Mouse (Mus musculus): ENCODE data around the gene Slc6a16. TPM values are rescaled to one million over a fixed set of nuclear protein-coding genes. Genes with fewer than 3 reads are reported as not detected.
"Not testable (repeated sequence)": the region's sequence is repeated elsewhere in the genome, so short reads cannot be mapped to it uniquely, and the experiment has no call there.

Slc6a16 gene
- total and polyA plus RNA-seq, 3 experiments, result 0.27 TPM; not detected in 2

DNA sequence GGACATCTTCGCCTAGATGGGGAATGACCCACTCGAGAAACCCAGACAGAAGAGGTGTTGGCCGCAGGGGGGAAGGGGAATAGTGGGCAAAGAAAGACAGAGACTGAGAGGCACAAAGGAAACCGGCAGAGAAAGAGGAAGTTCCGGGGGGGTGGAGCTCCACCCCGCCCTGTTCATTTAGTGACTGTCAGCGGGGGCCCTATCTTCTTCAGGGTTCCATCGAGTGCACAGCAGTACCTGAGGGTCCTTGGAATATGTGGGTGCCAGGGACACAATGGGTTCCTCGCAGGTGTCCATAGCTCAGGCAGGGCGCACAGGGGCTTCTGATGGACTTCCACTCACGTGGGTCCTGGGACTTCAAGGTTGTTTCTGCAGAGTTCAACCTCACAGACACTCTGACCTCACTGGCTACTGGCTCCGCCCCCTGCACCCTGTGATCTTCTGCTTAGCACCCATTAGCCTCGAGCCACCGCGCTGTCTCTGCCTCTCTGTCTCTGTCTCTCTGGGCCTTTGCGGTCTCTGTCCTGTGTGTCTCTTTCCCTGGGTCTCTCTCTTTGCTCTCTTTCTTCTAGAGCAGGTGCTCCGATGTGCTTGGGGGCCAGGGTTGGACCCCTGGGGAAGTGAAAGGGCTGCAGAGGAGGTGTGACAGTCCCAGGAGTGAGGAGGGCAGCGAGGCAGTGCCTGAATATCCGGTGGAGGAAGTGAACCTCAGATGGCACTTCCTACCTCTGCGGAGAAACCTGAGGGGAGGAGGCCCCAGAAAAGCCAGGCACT lies 2.0 kb upstream of the Slc6a16 start, which contains the start of gene Cd37:
TSS of gene Cd37 (minus strand) at position 393 of the 774 bp plus-strand sequence.
- Histone ChIP-seq H3K4me3 (ENCODE audit: low read depth, low read length) (peak within 1 kb of the TSS; percentile 73), H3K9me3 (replicated peaks) (no peaks in the 10 kb centered on the region), H3K36me3 (replicated peaks) (peaks cover 35% of the 10 kb centered on the region), H3K4me1 (ENCODE audit: insufficient read depth, low read depth, low read length) (peaks cover 53% of the 10 kb centered on the region), H3K27me3 (ENCODE audit: insufficient read depth, low read length) (peaks cover 9% of the 10 kb centered on the region)
- TF ChIP-seq GATA2 (IDR thresholded peaks at IDR 0.05; ENCODE audit: borderline replicate concordance, low read depth, low read length) (no peak), GATA1 (IDR thresholded peaks at IDR 0.05; ENCODE audit: borderline replicate concordance, low read length) (no peak), POLR2AphosphoS5 (IDR thresholded peaks at IDR 0.05; ENCODE audit: insufficient replicate concordance, low read depth, low read length) (no peak), CTCF (IDR thresholded peaks at IDR 0.05; ENCODE audit: low read depth, low read length) (no peak), TAL1 (conservative IDR thresholded peaks at IDR 0.05; ENCODE audit: low read depth, low read length) (no peak)
- peak; percentile 89 for DNase-seq (ENCODE audit: low spot score)
- ATAC-seq (ENCODE audit: extremely low read depth, insufficient number of reproducible peaks, low FRiP score, poor library complexity, severe bottlenecking), result peak; percentile 88

DNA sequence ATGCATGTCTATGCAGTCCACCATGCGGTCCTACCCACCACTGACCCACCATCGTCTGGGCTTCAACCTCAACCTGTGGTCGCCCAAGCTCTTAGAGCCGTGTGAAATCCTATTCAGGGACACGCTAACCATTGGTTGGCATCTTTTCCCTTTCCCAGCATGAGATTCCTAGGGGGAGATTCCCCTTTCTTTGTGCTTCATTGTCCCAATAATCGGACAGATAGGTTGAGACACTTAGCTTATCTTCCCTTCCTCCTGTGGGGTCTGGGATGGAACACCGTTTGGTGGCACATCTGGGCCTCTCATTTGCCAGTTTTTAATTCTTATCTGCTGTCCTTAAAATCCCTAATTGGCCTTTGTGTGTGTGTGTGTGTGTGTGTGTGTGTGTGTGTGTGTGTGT lies 776 bp upstream of the Slc6a16 start:
- TF ChIP-seq CTCF (IDR thresholded peaks at IDR 0.05; ENCODE audit: low read depth, low read length) (no peak), TAL1 (conservative IDR thresholded peaks at IDR 0.05; ENCODE audit: low read depth, low read length) (no peak), POLR2AphosphoS5 (IDR thresholded peaks at IDR 0.05; ENCODE audit: insufficient replicate concordance, low read depth, low read length) (no peak)
- DNase-seq (ENCODE audit: low spot score) (no peak), ATAC-seq (ENCODE audit: extremely low read depth, insufficient number of reproducible peaks, low FRiP score, poor library complexity, severe bottlenecking) (no peak)

DNA sequence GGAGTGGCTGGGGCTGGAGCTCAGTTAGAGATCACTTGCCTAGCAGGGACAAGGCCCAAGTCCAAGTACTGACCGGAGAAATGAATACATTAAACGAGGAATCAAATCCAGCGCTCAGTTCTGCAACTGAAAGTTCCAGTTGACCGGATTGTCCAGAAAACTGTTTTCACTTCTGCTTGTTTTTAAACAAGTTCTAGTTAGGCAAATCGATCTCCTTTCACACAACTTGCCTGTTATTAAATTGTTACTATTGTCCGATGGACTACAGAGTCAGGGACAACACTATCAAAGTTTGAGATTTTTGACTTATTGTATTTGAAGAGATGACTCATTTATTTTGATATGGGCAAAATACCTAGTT lies 484 bp downstream of the Slc6a16 start:
- TF ChIP-seq TAL1 (conservative IDR thresholded peaks at IDR 0.05; ENCODE audit: low read depth, low read length) (no peak), CTCF (IDR thresholded peaks at IDR 0.05; ENCODE audit: low read depth, low read length) (no peak), GATA2 (IDR thresholded peaks at IDR 0.05; ENCODE audit: borderline replicate concordance, low read depth, low read length) (no peak), POLR2AphosphoS5 (IDR thresholded peaks at IDR 0.05; ENCODE audit: insufficient replicate concordance, low read depth, low read length) (no peak), GATA1 (IDR thresholded peaks at IDR 0.05; ENCODE audit: borderline replicate concordance, low read length) (no peak)
- H3K36me3 ChIP-seq (replicated peaks), result peaks cover 11% of the 10 kb centered on the region
- H3K4me3 ChIP-seq (ENCODE audit: low read depth, low read length), result no peak overlapping the region
- peaks cover 37% of the 10 kb centered on the region for H3K4me1 ChIP-seq (ENCODE audit: insufficient read depth, low read depth, low read length)
- H3K27me3 ChIP-seq (ENCODE audit: insufficient read depth, low read length), result peaks cover 9% of the 10 kb centered on the region
- no peak for DNase-seq (ENCODE audit: low spot score)
- ATAC-seq (ENCODE audit: extremely low read depth, insufficient number of reproducible peaks, low FRiP score, poor library complexity, severe bottlenecking), result no peak
- no peaks in the 10 kb centered on the region for H3K9me3 ChIP-seq (replicated peaks)

More for the DNA sequence above, 776 bp upstream of the Slc6a16 start:
- H3K36me3 ChIP-seq (replicated peaks), result peaks cover 23% of the 10 kb centered on the region
- H3K9me3 ChIP-seq (replicated peaks), result no peaks in the 10 kb centered on the region
- H3K27me3 ChIP-seq (ENCODE audit: insufficient read depth, low read length), result peaks cover 9% of the 10 kb centered on the region
- no peak overlapping the region for H3K4me3 ChIP-seq (ENCODE audit: low read depth, low read length)
- peaks cover 47% of the 10 kb centered on the region for H3K4me1 ChIP-seq (ENCODE audit: insufficient read depth, low read depth, low read length)

DNA sequence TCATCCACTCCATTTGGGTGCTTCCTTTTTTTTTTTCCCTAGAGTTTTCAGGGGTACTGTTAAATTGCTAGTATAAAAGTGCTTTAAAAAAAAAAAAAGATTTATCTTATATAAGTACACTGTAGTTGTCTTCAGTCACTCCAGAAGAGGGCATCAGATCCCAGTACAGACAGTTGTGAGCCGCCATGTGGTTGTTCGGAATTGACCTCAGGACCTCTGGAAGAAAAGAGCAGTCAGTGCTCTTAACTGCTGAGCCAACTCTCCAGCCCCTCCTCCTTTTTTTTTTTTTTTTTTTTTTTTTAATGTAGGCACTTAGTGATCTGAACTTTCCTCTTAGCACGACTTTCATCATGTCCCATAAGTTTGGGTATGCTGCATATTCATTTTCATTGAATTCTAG lies 6.8 kb downstream of the Slc6a16 start:
- ATAC-seq (ENCODE audit: extremely low read depth, insufficient number of reproducible peaks, low FRiP score, poor library complexity, severe bottlenecking), result no peak
- TF ChIP-seq GATA2 (IDR thresholded peaks at IDR 0.05; ENCODE audit: borderline replicate concordance, low read depth, low read length) (no peak), POLR2AphosphoS5 (IDR thresholded peaks at IDR 0.05; ENCODE audit: insufficient replicate concordance, low read depth, low read length) (no peak), TAL1 (conservative IDR thresholded peaks at IDR 0.05; ENCODE audit: low read depth, low read length) (no peak), CTCF (IDR thresholded peaks at IDR 0.05; ENCODE audit: low read depth, low read length) (no peak), GATA1 (IDR thresholded peaks at IDR 0.05; ENCODE audit: borderline replicate concordance, low read length) (no peak)
- no peak for DNase-seq (ENCODE audit: low spot score)
- H3K4me3 ChIP-seq (ENCODE audit: low read depth, low read length), result no peak overlapping the region
- peaks cover 13% of the 10 kb centered on the region for H3K27me3 ChIP-seq (ENCODE audit: insufficient read depth, low read length)
- H3K9me3 ChIP-seq (replicated peaks), result no peaks in the 10 kb centered on the region
- no peaks in the 10 kb centered on the region for H3K4me1 ChIP-seq (ENCODE audit: insufficient read depth, low read depth, low read length)
- H3K36me3 ChIP-seq (replicated peaks), result no peaks in the 10 kb centered on the region

DNA sequence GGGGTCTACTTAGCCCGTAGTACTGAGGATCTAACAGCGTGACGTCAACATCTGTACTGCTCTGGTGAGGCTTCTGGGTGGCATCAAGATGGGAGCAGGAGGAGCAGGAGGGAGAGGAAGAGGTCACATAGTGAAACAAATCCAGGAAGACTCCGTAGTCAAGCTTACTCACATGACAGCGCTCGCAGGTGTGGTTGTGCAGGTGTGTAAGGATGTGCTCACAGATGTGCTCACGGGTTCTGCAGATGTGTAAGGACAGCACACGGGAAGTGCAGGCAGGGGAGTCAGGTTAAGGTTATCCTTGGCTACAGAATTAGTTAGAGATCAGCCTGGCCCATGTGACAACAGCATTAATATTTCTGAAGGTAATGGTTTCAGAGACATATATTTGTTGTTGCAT lies 12.9 kb downstream of the Slc6a16 start:
- Histone ChIP-seq H3K4me1 (ENCODE audit: insufficient read depth, low read depth, low read length) (no peaks in the 10 kb centered on the region), H3K27me3 (ENCODE audit: insufficient read depth, low read length) (peaks cover 21% of the 10 kb centered on the region), H3K9me3 (replicated peaks) (no peaks in the 10 kb centered on the region), H3K4me3 (ENCODE audit: low read depth, low read length) (no peak overlapping the region), H3K36me3 (replicated peaks) (no peaks in the 10 kb centered on the region)
- DNase-seq (ENCODE audit: low spot score) (no peak), ATAC-seq (ENCODE audit: extremely low read depth, insufficient number of reproducible peaks, low FRiP score, poor library complexity, severe bottlenecking) (no peak)
- no peak for TF ChIP-seq POLR2AphosphoS5 (IDR thresholded peaks at IDR 0.05; ENCODE audit: insufficient replicate concordance, low read depth, low read length)
- no peak for TF ChIP-seq GATA2 (IDR thresholded peaks at IDR 0.05; ENCODE audit: borderline replicate concordance, low read depth, low read length)
- TF ChIP-seq TAL1 (conservative IDR thresholded peaks at IDR 0.05; ENCODE audit: low read depth, low read length), result no peak
- no peak for TF ChIP-seq GATA1 (IDR thresholded peaks at IDR 0.05; ENCODE audit: borderline replicate concordance, low read length)
- TF ChIP-seq CTCF (IDR thresholded peaks at IDR 0.05; ENCODE audit: low read depth, low read length), result no peak

DNA sequence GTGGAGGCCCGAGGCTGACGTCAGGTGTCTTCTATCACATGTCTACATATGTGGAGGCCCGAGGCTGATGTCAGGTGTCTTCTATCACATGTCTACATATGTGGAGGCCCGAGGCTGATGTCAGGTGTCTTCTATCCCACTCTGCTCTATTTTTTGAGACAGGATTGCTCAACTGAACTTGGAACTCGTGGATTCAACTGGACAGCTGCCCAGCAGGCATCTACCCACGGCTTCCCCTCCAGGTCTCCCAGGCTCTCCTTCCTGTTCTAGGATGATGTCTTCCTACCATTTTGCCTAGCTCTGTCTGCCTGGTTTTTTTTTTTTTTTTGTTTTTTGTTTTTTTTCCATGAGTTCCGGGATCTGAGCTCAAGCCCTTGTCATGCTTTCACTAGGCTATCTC lies 14.9 kb downstream of the Slc6a16 start:
- H3K27me3 ChIP-seq (ENCODE audit: insufficient read depth, low read length), result peaks cover 33% of the 10 kb centered on the region
- not testable (repeated sequence) for H3K4me1 ChIP-seq (ENCODE audit: insufficient read depth, low read depth, low read length); H3K4me3 ChIP-seq (ENCODE audit: low read depth, low read length); H3K9me3 ChIP-seq (replicated peaks); ATAC-seq (ENCODE audit: extremely low read depth, insufficient number of reproducible peaks, low FRiP score, poor library complexity, severe bottlenecking); H3K36me3 ChIP-seq (replicated peaks); DNase-seq (ENCODE audit: low spot score)

Data from G1E (cell line).